Mouse (Mus musculus) liver, postnatal 0 days (tissue): Measurements from ENCODE around the gene Irx1.

Source experiments
- CTCF ChIP-seq: sonication (generic); IDR thresholded peaks from 2 replicates; pipeline ENCODE4 v1.5.1; 2016; ENCODE audit warnings: antibody characterized with exemption, low read depth
- EP300 ChIP-seq: IDR thresholded peaks from 2 replicates; pipeline ENCODE4 v1.6.1; 2016; ENCODE audit warnings: antibody characterized with exemption, low read depth, mild to moderate bottlenecking

DNA sequence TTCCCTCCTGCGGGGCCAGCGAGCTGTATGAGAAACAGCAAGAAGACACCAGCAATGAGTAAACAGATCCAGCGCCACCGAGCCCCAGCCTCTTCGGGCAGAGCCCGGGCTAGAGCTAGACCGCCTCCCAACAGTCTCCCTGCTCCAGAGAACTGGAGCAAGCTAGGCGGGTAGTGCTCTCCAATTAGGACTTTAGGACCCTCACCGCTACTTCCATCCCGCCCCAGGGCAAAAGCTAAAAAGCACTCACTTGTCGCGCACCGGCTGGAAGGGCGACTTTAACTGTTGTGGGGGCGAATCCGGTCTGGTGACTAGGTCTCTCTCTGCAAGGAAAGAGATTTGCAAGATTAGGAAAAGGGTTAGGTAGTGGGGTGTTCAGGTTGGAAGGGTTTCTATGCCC lies 4.9 kb downstream of the Irx1 start:
- no peak for TF ChIP-seq EP300
- TF ChIP-seq CTCF = no peak
